Mouse (Mus musculus): ENCODE measurements around the gene C2cd2l. TPM values are rescaled to one million over a fixed set of nuclear protein-coding genes. Genes with fewer than 3 reads are reported as not detected.
A peak's percentile ranks its signal among the peaks of the same experiment; 100 is the strongest.
"Not testable (repeated sequence)": the region's sequence is repeated elsewhere in the genome, so short reads cannot be mapped to it uniquely, and the experiment has no call there.

The C2cd2l gene
- polyA plus RNA-seq, 1 experiment from 2014 or later, result 6.8 TPM

DNA sequence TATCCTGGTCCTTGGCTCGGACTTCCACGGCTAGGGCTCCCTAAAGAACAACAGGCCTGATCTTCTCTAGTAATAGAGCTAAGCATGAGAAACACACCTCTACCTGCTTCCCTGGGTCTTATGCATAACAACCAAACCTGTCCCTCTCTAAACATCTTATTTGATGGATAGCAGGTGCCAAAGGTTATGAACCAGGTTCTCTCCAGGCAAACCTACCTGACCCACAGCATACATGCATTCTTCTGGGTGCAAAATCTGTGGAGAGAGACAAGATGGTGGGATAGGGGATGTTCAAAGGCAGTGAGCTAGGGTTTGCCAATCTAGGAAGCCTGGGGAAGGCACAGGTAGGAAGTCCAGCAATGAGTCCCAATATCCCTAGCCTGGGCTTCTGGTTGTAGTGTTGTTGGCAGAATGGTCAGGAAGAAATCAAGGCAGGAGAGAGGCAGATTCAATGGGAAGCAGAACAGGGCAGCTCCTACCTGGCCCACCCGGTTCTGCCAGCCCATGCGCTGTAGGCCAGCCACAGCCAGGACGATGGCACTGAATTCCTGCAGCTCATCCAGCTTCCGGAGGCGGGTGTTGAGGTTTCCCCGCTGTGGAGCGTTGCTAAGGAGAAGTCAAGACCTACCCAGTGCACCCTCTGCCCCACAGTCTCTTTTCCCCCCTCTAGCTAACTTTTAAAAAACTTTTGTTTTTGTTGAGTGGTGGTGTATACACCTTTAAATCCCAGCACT lies 17.5 kb upstream of the C2cd2l start:
- H3K36me3 ChIP-seq (ENCODE audit: control insufficient read depth, insufficient read depth, low read length), result peaks cover 24% of the 10 kb centered on the region
- peak overlapping the region; percentile 91 for H3K4me3 ChIP-seq (ENCODE audit: low read length)
- H3K27me3 ChIP-seq (ENCODE audit: control insufficient read depth, insufficient read depth, low read depth, low read length), result no peaks in the 10 kb centered on the region
- no peak for ATAC-seq (ENCODE audit: low read depth)
- H3K4me2 ChIP-seq (ENCODE audit: low read depth, low read length), result peak overlapping the region; percentile 72
- WGBS, result 53% methylated on average over 9 of the region's 9 CpGs
- H3K4me1 ChIP-seq (replicated peaks; ENCODE audit: control insufficient read depth, insufficient read depth, low read length), result peaks cover 19% of the 10 kb centered on the region
- no peaks in the 10 kb centered on the region for H3K9me3 ChIP-seq (ENCODE audit: control insufficient read depth, low read length)
- no peak overlapping the region for H3K27ac ChIP-seq (ENCODE audit: low read length)
- H3K9ac ChIP-seq (ENCODE audit: low read length), result peak overlapping the region; percentile 59; the same call in 1 of the 2 replicates

DNA sequence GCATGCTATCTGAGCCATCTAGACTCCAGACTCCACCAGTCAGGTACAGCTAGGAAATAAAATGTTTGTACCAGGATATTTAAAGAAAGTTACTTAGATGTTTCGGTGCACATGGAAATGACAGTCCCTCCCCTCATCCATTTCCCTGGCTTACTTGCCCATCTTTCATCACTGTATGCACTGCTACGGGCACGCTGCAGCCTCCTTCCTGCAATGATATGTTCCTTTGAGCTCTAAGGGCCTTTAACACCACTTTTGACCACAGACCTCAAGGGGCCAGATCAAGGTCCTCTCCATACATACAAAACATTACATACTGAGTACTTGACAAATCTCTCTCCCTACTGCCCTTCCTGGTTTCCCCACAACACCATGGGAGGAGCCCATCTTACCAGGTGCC lies 16.9 kb upstream of the C2cd2l start:
- no peak for ATAC-seq (ENCODE audit: low read depth)
- Histone ChIP-seq H3K36me3 (ENCODE audit: control insufficient read depth, insufficient read depth, low read length) (peaks cover 27% of the 10 kb centered on the region), H3K27ac (ENCODE audit: low read length) (no peak overlapping the region)

GRCm38 (mm10) chr9:44336513-44336912 lies 16.4 kb upstream of the C2cd2l start:
- Histone ChIP-seq H3K9ac (ENCODE audit: low read length) (peak overlapping the region; percentile 59), H3K4me3 (ENCODE audit: low read length) (peak overlapping the region; percentile 91), H3K4me1 (replicated peaks; ENCODE audit: control insufficient read depth, insufficient read depth, low read length) (peaks cover 15% of the 10 kb centered on the region), H3K4me2 (ENCODE audit: low read depth, low read length) (peak overlapping the region; percentile 72), H3K36me3 (ENCODE audit: control insufficient read depth, insufficient read depth, low read length) (peaks cover 29% of the 10 kb centered on the region)
- H3K27ac ChIP-seq (ENCODE audit: low read length); H3K27me3 ChIP-seq (ENCODE audit: control insufficient read depth, insufficient read depth, low read depth, low read length); ATAC-seq (ENCODE audit: low read depth); H3K9me3 ChIP-seq (ENCODE audit: control insufficient read depth, low read length): not testable (repeated sequence)
- WGBS, result 31% methylated on average over 4 of the region's 4 CpGs

More for the DNA sequence above, 16.9 kb upstream of the C2cd2l start:
- WGBS, result 43% methylated on average over 3 of the region's 3 CpGs
- Histone ChIP-seq H3K4me1 (replicated peaks; ENCODE audit: control insufficient read depth, insufficient read depth, low read length) (peaks cover 15% of the 10 kb centered on the region), H3K4me2 (ENCODE audit: low read depth, low read length) (peak overlapping the region; percentile 72), H3K9ac (ENCODE audit: low read length) (peak overlapping the region; percentile 59), H3K4me3 (ENCODE audit: low read length) (peak overlapping the region; percentile 91), H3K27me3 (ENCODE audit: control insufficient read depth, insufficient read depth, low read depth, low read length) (no peaks in the 10 kb centered on the region), H3K9me3 (ENCODE audit: control insufficient read depth, low read length) (no peaks in the 10 kb centered on the region)

- H3K4me3 ChIP-seq (ENCODE audit: low read length), result peak overlapping the region; percentile 91
- ATAC-seq (ENCODE audit: low read depth), result no peak
- 4% methylated on average over 5 of the region's 5 CpGs for WGBS
- peak overlapping the region; percentile 72 for H3K4me2 ChIP-seq (ENCODE audit: low read depth, low read length)
- peaks cover 30% of the 10 kb centered on the region for H3K36me3 ChIP-seq (ENCODE audit: control insufficient read depth, insufficient read depth, low read length)
- peak overlapping the region; percentile 98 for H3K27ac ChIP-seq (ENCODE audit: low read length)
- no peaks in the 10 kb centered on the region for H3K9me3 ChIP-seq (ENCODE audit: control insufficient read depth, low read length)
- no peaks in the 10 kb centered on the region for H3K27me3 ChIP-seq (ENCODE audit: control insufficient read depth, insufficient read depth, low read depth, low read length)
- H3K4me1 ChIP-seq (replicated peaks; ENCODE audit: control insufficient read depth, insufficient read depth, low read length), result peaks cover 15% of the 10 kb centered on the region
- peak overlapping the region; percentile 98 for H3K9ac ChIP-seq (ENCODE audit: low read length)
Observed at GRCm38 (mm10) chr9:44336093-44336406, 16.0 kb upstream of the C2cd2l start.

GRCm38 (mm10) chr9:44335331-44336092 lies 15.4 kb upstream of the C2cd2l start:
- Histone ChIP-seq H3K27ac (ENCODE audit: low read length) (peak overlapping the region; percentile 98), H3K36me3 (ENCODE audit: control insufficient read depth, insufficient read depth, low read length) (peaks cover 33% of the 10 kb centered on the region), H3K4me2 (ENCODE audit: low read depth, low read length) (peak overlapping the region; percentile 72), H3K4me1 (replicated peaks; ENCODE audit: control insufficient read depth, insufficient read depth, low read length) (peaks cover 15% of the 10 kb centered on the region), H3K4me3 (ENCODE audit: low read length) (peak overlapping the region; percentile 91), H3K9ac (ENCODE audit: low read length) (peak overlapping the region; percentile 98), H3K9me3 (ENCODE audit: control insufficient read depth, low read length) (no peaks in the 10 kb centered on the region), H3K27me3 (ENCODE audit: control insufficient read depth, insufficient read depth, low read depth, low read length) (no peaks in the 10 kb centered on the region)
- under 1% methylated on average over 50 of the region's 50 CpGs for WGBS
- ATAC-seq (ENCODE audit: low read depth), result no peak

GRCm38 (mm10) chr9:44334396-44335330 lies 14.6 kb upstream of the C2cd2l start, which contains the start of gene H2afx:
Gene H2afx (plus strand): TSS chr9:44334694.
- Histone ChIP-seq H3K9ac (ENCODE audit: low read length) (peak within 1 kb of the TSS; percentile 98), H3K27ac (ENCODE audit: low read length) (peak within 1 kb of the TSS; percentile 98), H3K9me3 (ENCODE audit: control insufficient read depth, low read length) (no peaks in the 10 kb centered on the region), H3K27me3 (ENCODE audit: control insufficient read depth, insufficient read depth, low read depth, low read length) (no peaks in the 10 kb centered on the region), H3K4me3 (ENCODE audit: low read length) (peak within 1 kb of the TSS; percentile 91), H3K4me1 (replicated peaks; ENCODE audit: control insufficient read depth, insufficient read depth, low read length) (peaks cover 15% of the 10 kb centered on the region), H3K4me2 (ENCODE audit: low read depth, low read length) (peak within 1 kb of the TSS; percentile 72), H3K36me3 (ENCODE audit: control insufficient read depth, insufficient read depth, low read length) (peaks cover 36% of the 10 kb centered on the region)
- ATAC-seq (ENCODE audit: low read depth), result peak; percentile 95
- WGBS, result under 1% methylated on average over 87 of the region's 91 CpGs

GRCm38 (mm10) chr9:44332918-44333638 lies 13.0 kb upstream of the C2cd2l start:
- Histone ChIP-seq H3K27ac (ENCODE audit: low read length) (no peak overlapping the region), H3K4me3 (ENCODE audit: low read length) (no peak overlapping the region), H3K4me1 (replicated peaks; ENCODE audit: control insufficient read depth, insufficient read depth, low read length) (peaks cover 15% of the 10 kb centered on the region), H3K9ac (ENCODE audit: low read length) (no peak overlapping the region), H3K4me2 (ENCODE audit: low read depth, low read length) (no peak overlapping the region), H3K36me3 (ENCODE audit: control insufficient read depth, insufficient read depth, low read length) (peaks cover 26% of the 10 kb centered on the region), H3K9me3 (ENCODE audit: control insufficient read depth, low read length) (no peaks in the 10 kb centered on the region), H3K27me3 (ENCODE audit: control insufficient read depth, insufficient read depth, low read depth, low read length) (no peaks in the 10 kb centered on the region)
- WGBS, result 93% methylated on average over 13 of the region's 13 CpGs
- no peak for ATAC-seq (ENCODE audit: low read depth)

- H3K4me2 ChIP-seq (ENCODE audit: low read depth, low read length), result no peak overlapping the region
- 93% methylated on average over 6 of the region's 6 CpGs for WGBS
- H3K27ac ChIP-seq (ENCODE audit: low read length), result no peak overlapping the region
- peaks cover 9% of the 10 kb centered on the region for H3K4me1 ChIP-seq (replicated peaks; ENCODE audit: control insufficient read depth, insufficient read depth, low read length)
- peaks cover 26% of the 10 kb centered on the region for H3K36me3 ChIP-seq (ENCODE audit: control insufficient read depth, insufficient read depth, low read length)
- no peak overlapping the region for H3K4me3 ChIP-seq (ENCODE audit: low read length)
- H3K9ac ChIP-seq (ENCODE audit: low read length), result no peak overlapping the region
- H3K27me3 ChIP-seq (ENCODE audit: control insufficient read depth, insufficient read depth, low read depth, low read length), result no peaks in the 10 kb centered on the region
- H3K9me3 ChIP-seq (ENCODE audit: control insufficient read depth, low read length), result no peaks in the 10 kb centered on the region
- no peak for ATAC-seq (ENCODE audit: low read depth)
Observed at GRCm38 (mm10) chr9:44330736-44331135, 10.7 kb upstream of the C2cd2l start.
